Mouse (Mus musculus) mouse embryonic stem cell (cell line): ENCODE data around the gene Cep131.

Source experiments
- in situ Hi-C, 2 experiments: fragments of 300-500 bp; cut with MboI; formaldehyde crosslinking; loops; 1 replicate in 1 of 2; 3 replicates in 1 of 2; pipeline ENCODE4 v1.14.3; 2019 to 2020; ENCODE audit warnings: low sequenced_read_pairs in 2 of 2, low pct_unique_long_range_greater_than_20kb in 1 of 2, mixed read lengths in 1 of 2; ENCODE audit not compliant: unreplicated experiment in 1 of 2

Gene Cep131

DNA sequence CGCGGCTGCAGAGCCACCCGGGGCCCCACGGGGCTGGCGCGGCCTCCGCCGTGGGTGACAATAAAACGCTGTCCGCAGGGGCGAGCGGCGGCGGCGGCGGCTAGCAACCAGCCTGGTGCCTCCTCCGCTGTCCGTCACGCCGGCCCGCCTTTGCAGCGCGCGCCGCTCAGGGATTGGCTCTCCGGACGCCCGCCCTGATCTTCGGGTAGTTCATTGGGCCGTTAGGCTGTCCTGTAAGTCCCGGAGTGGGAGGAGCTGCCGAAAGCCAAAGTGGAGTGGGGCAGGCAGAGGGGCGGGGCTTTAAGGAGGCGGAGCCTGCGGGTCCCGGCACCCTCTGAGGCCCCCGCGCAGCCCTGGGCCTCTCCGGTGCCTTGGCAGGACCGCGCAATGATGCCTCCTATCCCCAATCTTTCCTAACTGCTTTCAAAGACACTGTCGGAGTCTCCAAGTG lies at the start of gene Cep131:
Gene Cep131 (minus strand): TSS at position 126 of the 451 bp plus-strand sequence.
- in situ Hi-C loops: no loop called here

DNA sequence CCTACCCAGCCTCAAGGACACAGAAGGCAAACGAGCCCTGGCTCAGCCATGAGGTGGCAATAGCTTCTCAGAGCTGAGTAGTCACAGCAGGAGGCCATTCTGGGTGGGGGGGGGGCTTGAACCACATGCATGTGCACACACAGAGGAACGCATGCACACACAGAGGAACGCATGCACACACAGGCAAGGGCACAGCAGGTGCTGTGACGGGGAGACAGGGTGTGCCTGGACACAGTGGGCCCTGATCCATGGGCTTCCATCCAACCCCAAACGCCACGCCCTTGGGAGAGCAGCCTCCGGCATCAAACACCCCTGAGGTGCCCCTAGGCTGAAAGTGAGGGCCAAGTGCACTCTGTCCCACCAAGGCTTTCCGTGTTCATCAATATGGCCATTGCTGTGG lies 49.6 kb upstream of the Cep131 start:
- in situ Hi-C loops: no loop called here

DNA sequence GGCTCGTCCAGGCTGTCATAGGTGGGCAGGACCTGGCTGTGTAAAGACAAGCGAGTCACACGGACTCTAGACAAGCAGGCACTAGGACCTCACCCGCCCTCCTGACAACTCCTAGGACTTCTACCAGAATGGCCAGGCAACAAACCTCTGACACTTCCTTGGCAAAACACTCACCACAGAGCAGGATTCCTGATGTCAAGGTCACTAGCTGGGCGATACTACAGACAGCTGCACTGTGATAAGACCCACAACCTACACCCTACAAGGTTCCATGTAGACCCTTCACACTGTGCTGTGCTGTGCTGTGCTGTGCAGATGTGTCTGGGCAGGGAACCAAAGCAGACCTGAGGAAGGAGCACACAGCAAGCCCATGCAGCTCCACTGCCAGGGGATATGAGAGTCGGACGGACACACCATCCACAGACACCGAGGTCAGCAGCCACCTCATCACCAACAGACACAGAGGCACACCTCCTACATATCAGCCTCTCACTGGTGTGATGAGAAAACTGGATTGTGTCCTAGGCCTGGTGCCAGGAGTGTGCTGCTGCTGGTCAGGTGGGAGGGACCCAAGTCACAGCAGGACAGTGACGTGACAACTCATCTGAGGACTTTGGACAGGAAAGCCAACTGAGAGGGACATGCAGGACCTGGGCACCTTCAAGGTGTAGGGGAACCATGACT lies 48.4 kb upstream of the Cep131 start:
- in situ Hi-C loops: no loop called here

DNA sequence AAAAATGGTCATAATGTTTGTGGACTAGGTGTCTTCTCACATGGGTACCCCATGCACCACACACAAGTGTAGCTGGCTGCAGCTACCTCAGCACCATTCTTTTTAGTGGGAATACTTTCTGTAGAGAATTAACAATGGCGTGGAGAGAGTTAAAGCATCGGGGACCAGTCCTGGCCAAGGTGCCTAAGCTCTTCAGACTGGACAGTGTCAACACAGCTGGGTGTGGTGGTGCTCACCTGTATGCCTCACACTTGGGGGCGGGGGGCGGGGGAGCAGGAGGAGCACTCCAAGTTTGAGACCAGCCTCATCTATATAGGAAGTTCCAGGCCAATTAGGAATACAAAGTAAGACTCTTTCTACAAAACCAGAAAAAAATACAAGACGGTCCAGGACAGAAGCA lies 47.5 kb upstream of the Cep131 start:
- in situ Hi-C loops: no loop called here

DNA sequence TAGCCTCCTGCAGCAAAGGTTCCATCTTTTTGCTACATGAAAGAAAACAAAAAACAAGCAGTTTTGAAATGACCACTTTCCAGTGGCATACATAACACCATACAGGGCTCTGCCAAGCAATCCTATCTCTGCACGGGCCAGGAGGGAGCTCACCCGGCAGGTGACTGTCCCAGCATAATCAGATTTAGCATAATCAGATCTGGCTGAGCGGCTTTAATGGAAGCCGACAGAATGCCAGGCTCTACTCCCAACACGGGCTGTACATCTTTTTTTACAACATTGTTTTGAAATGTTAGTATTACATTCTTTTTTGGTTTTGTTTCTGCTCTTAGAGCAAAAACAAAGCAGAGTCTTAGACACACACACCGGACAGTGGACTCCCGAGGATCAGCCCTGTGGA lies 42.7 kb upstream of the Cep131 start:
- in situ Hi-C loops: no loop called here

DNA sequence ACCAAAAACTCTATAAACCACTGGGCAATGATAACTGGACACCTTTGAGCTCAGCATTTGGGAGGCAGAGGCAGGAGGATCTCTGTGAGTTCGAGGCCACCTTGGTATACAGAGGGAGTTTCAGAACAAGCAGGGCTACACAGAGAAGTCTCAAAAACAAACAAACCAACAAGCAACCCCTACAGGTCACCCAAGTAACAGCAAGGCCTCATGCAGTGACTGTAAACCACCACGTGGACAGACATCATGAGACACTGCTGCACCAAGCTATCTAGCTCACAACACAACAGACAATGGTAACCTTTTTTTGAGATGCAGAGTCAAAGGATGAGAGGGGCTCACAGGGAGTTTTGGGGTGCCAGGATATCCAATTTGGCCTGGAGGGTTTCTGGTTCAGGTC lies 40.2 kb upstream of the Cep131 start:
- in situ Hi-C loops: no loop called here

DNA sequence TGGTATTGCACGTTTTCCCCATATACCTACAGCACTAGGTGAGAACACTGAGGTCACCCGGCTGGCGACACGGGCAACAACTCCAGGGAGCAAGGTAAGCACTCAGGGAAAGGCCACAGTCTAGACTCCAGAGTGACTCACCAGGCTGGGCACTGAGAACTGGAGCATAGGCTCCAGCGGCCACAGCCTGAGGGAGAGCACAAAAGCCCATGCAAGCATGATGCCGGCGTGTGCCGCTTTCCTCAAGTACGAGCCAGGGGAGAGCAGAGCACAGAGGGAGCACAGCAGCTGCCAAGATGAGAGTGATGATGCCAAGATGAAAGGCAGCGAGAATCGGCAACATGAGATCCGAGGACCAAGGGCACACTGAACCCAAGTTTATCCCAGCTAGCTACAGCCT lies 35.5 kb upstream of the Cep131 start:
- in situ Hi-C loops: no loop called here

DNA sequence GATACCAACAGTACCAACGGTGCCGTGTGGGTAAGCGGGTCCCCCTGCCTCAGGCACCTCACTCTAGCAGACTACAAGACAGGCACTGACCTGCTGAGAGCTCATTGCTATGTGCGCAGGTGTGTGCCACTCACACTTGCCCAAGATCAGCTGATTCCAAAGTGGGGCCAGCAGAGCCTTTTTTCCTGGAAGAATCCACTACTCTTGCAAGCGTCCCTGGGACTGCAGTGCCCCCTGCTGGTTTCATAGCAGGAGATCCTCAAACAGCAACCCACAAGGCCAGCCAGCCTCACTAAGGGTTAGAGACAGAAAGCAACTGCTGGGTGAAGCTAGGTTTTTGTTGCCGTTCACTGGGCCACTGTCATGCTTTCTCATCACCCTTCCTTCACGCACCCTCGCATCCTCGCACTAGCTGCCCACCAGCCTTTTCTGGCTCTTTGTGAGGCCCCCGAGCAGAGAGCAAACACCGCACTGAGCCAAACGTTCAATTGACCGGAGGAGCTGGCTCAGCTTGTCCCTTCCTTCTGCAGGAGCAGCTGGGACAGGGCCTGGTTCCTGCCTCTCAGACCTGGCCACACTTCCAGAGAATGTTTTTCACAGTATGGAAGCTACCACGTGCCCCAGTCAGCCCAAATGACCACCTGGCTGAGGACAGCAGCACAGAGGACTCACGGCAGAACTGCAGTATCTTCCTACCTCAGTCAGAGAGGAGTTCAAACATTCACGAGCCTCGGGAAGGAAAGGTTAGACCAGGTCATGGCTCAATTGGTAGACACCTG lies 34.2 kb upstream of the Cep131 start:
- in situ Hi-C loops: no loop called here

DNA sequence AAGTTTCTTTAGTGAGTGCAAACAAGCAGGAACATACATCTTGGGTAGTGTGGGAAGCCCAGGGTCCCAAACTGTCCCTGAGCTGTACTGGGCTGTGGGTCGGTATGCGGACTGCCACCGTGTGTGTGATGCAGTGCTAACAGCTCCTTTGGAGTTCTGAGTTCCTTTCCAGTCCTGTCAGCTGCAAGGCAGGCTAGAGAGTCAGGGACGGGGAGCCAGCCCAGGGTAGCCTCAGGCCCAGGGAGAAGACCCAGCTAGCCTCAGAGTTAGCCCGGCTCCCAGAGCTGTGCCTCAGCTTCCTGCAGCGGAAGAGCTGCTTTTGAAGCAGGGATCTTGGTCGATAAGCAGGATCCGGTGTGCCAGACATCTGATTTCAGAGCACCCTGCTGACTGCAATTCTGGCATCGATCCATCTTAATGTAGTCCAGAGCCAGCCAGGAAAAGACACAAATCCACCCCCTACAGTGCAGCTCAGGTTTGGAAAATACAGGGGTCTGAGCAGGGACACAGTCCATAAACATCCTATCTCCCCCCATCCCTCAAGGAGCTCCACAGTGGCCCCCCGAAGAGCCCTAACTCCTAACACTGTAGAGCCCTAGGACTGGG lies 33.4 kb upstream of the Cep131 start:
- in situ Hi-C loops: no loop called here

DNA sequence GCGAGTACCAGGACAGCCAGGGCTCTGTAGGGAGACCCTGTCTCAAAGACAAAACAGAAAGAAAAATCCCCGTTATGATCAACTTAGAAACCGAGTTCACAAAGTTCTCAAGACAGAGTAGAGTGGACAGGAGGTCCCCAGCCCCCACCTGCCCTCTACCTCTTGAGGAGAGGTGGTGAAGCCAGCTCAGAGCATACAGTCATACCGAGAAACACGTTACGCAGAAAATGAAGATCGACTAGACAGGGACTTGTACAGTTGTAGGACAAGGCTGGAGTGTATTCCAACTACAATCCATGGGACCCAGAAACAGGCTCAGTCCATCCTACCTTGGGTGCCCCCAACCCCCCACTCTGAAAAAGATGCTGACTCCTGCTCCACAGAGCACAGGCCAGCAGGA lies 32.5 kb upstream of the Cep131 start:
- in situ Hi-C loops: no loop called here

DNA sequence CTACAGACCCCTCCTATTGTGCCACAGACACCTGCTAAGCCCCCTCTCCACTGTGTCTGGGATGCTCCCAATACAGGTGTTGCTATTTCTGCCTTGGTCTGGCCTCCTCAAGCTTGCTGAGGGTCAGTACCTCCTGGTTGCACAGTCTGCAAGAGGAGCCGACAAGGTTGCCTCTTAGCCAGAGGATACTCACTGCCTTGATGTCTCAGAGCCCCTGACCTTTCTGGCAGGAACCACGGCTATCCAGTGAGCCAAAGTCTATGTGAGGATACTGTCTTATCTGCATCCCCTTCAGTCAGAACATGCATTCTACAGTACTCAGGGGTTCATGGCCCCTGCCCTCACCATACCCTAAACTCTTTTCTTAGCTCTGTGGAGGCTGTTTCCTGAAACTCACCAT lies 31.0 kb upstream of the Cep131 start:
- in situ Hi-C loops: no loop called here

DNA sequence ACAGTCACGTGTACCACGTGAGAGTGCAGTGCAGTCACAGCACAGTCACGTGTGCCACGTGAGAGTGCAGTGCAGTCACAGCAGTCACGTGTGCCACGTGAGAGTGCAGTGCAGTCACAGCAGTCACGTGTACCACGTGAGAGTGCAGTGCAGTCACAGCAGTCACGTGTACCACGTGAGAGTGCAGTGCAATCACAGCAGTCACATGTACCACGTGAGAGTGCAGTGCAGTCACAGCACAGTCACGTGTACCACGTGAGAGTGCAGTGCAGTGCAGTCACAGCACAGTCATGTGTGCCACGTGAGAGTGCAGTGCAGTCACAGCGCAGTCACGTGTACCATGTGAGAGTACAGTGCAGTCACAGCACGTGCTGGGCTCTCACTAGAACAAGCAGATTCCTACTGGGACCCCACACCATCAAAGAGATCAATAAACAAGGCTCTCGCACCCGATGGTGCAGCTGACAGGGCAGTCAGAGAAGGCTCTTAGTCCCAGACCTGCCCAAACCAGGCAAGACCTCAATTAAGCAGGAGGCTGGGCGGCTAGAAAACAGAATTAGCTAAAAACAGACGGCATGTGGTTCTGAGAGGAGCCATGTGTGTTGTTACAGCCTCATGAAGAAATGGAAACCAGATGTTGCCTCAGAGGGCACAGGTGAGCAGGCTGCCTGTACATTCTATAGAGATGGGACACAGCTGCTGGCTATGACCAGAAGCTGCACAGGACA lies 28.0 kb upstream of the Cep131 start:
- in situ Hi-C loops: no loop called here

DNA sequence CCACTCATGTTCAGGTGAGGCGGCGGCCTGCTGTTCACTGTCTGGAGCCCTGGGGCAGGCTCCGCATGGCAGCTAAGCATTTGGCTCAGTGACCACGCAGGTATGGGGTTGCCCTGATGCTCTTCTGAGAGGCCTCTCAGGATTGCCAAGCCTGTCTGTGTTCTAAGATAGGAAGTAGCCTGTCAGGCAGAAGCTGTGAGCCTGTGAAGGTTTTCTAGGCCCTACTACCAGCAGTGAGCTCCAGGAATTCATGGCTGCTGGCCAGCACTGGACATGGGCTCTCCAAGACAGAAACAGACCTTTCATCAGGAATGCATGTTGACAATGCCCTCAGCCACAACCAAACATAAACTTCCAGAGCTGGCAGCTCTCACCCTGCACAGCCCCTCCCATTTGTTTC lies 25.5 kb upstream of the Cep131 start:
- in situ Hi-C loops: no loop called here

DNA sequence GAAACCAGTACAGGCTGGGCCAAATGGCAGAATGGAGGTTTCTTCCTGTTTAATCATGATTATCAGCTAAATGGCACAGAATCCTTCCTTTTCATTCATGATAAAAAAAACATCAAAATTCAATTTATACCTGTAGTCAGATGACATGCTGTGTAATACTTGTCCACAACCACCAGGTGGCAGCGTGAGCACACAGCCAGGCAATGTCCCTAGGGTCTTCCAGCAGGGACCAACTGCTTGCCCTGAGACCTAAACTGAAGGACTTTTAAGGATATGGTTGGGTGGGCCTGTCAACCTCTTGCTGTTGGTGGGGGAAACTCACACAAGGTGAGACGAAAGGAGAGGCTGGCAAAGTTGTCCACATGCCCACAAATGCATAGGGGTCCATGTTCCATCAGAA lies 24.4 kb upstream of the Cep131 start:
- in situ Hi-C loops: no loop called here

DNA sequence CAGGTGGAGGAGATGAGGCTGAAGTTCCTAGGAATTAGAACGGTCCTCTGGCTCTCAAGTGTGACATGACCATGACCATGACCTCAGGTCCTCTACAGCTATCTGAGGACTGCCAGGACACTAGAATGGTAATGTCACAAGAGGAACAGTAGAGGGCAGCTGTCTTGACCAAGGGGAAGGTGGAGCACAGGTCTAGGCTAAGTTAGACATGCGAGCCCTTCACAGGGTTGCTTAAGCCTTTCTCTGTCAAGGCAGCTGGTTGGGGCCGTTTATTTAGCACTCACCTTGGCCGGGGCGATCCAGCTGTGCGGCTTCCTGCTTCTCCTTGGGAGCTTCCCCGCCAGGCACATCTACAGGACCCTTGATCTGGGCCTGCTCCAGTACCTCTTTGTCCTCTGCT lies 23.9 kb upstream of the Cep131 start:
- in situ Hi-C loops: no loop called here

DNA sequence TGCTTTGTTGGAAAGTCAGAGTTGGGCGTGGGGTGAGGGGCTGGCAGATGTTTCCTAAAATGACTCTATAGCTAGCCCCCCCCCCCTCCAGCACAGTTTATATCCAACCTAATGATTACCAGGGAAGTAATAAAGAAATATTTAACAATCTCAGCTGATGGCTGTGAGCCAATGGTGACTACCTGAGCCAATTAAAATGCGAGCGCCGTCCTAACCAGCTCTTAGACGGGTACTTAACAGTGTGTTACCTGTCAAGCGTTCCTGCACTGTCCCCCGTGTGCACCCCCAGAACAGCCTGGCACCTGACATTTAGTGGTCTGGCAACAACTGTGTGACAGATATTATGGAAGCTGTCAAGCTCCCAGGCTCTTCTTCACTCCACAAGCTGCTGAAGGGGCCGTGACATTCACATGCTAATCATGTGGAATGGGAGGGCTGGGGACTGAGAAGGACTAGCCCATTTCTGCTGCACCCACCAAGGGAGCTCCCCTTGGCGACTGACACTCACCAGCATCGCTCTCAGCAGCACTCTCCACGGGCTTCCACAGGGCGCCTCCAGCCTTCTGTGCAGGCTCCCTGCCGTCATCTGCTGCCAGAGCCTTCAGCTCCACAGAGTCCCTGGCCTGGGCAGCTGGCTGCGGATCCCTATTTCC lies 23.1 kb upstream of the Cep131 start:
- in situ Hi-C loops: loop anchor here in 1 of 2 experiments (5.0 kb wide), 1 partner anchor 103 kb away; no protein-coding TSS in a partner anchor

DNA sequence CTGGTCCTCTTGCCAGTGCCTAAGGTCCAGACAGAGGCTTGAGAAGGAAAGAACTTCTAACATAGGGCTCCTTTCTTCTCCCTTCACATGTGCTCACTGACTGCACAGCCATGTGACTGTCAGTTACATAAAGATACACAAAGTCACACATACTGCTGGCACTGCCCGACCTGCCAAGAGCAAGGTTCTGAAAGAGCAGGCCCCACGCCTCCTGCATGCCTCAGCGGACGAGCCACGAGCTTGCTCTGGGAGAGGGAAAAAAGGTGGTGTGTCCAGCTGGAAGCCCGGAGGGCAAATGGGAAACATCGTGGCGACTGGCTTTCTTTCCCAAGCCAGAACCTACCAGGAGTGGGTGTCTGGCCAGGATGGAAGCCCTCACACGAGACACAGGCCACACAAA lies 21.2 kb upstream of the Cep131 start:
- in situ Hi-C loops: loop anchor here in 1 of 2 experiments (5.0 kb wide), 1 partner anchor 105 kb away; no protein-coding TSS in a partner anchor

DNA sequence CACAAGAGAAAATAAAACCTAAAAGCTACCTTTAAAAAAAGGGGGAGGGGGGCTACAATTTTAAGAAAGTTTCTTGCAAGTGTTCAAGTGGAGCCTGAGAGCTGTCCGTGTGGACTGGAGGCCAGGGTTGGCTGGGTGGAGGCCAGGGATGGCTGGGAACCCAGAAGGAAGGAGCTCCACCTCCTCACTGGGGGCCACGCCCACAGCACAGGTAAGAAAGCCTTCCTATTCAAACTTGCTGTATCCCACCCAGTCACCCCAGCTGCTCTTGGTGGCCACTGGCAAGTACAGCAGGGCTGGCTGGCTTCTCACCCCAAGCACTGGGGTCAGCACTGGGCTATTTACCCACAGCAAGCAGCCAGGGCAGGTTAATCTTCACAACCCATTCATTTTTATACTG lies 20.4 kb upstream of the Cep131 start:
- in situ Hi-C loops: loop anchor here in 1 of 2 experiments (5.0 kb wide), 1 partner anchor 105 kb away; no protein-coding TSS in a partner anchor
